Comparison of ENCODE assay signal across 12 mouse cellular contexts in genomic region chr1:135725936-135726335, GRCm38 (mm10). TPM values are rescaled to one million over a fixed set of nuclear protein-coding genes. Genes with fewer than 3 reads are reported as not detected.
DNase-seq lines count a peak whose midpoint lies in the region; ATAC-seq and TF ChIP-seq lines count a peak whose summit lies in the region.
"Had no signal": no experiment of that assay in that cellular context is flagged by ENCODE, and none has a peak within 500 bp of the region (broad histone marks: within the 10 kb centered on the region; RNA-seq: fewer than 3 reads in every experiment).

No protein-coding gene starts in this region.

- H3K4me3 ChIP-seq in thymus, adult 2 months (ENCODE audit: control insufficient read depth, insufficient read depth, low read length) = no peak overlapping the region
- no peak overlapping the region for H3K4me3 ChIP-seq in lung, embryonic 14.5 days (ENCODE audit: low read depth, low read length)
- H3K4me3 ChIP-seq in stomach, postnatal 0 days (ENCODE audit: low read depth, low read length) = no peak overlapping the region
- H3K4me3 ChIP-seq in forebrain, embryonic 12.5 days (replicated peaks) = no peak overlapping the region
- H3K4me3 ChIP-seq: megakaryocyte, embryonic 14.5 days had no signal

- no peaks in the 10 kb centered on the region for H3K9me3 ChIP-seq in lung, embryonic 14.5 days (ENCODE audit: low read depth, low read length)
- H3K9me3 ChIP-seq in stomach, postnatal 0 days (ENCODE audit: control insufficient read depth, low read length) = no peaks in the 10 kb centered on the region
- H3K9me3 ChIP-seq in forebrain, embryonic 12.5 days = no peaks in the 10 kb centered on the region
- H3K9me3 ChIP-seq: megakaryocyte, embryonic 14.5 days had no signal

- no peak for ATAC-seq in lung, embryonic 14.5 days (ENCODE audit: insufficient read depth)
- ATAC-seq in stomach, postnatal 0 days (ENCODE audit: low FRiP score, low TSS enrichment) = no peak
- ATAC-seq in forebrain, embryonic 12.5 days (ENCODE audit: low FRiP score) = no peak

- H3K27ac ChIP-seq in thymus, adult 2 months (ENCODE audit: control insufficient read depth, insufficient read depth, low read length) = peak overlapping the region; percentile 48
- 0 out of 2 replicates have a peak overlapping the region, but pooled peaks have one; percentile 36 for H3K27ac ChIP-seq in lung, embryonic 14.5 days (ENCODE audit: low read depth)
- peak overlapping the region; percentile 13 for H3K27ac ChIP-seq in stomach, postnatal 0 days (replicated peaks)
- H3K27ac ChIP-seq in forebrain, embryonic 12.5 days = no peak overlapping the region

- no peaks in the 10 kb centered on the region for H3K36me3 ChIP-seq in thymus, adult 2 months (ENCODE audit: control insufficient read depth, insufficient read depth, low read length)
- H3K36me3 ChIP-seq in lung, embryonic 14.5 days (ENCODE audit: insufficient read depth) = no peaks in the 10 kb centered on the region
- H3K36me3 ChIP-seq in stomach, postnatal 0 days (ENCODE audit: control insufficient read depth, insufficient read depth, low read length) = no peaks in the 10 kb centered on the region
- no peaks in the 10 kb centered on the region for H3K36me3 ChIP-seq in forebrain, embryonic 12.5 days (replicated peaks)

- no peaks in the 10 kb centered on the region for H3K27me3 ChIP-seq in thymus, adult 2 months (ENCODE audit: control insufficient read depth, insufficient read depth, low read length)
- H3K27me3 ChIP-seq in lung, embryonic 14.5 days (ENCODE audit: insufficient read depth, low read length) = no peaks in the 10 kb centered on the region
- no peaks in the 10 kb centered on the region for H3K27me3 ChIP-seq in stomach, postnatal 0 days (ENCODE audit: control insufficient read depth, insufficient read depth, low read length)
- H3K27me3 ChIP-seq in forebrain, embryonic 12.5 days = peaks cover 14% of the 10 kb centered on the region; the same call in 1 of the 2 replicates
- H3K27me3 ChIP-seq: megakaryocyte, embryonic 14.5 days had no signal

- no peak for TF ChIP-seq POLR2A in thymus, adult 2 months (IDR thresholded peaks at IDR 0.05; ENCODE audit: control insufficient read depth, extremely low read depth, insufficient read depth, low read length, poor library complexity)

- no peak for TF ChIP-seq EP300 in stomach, postnatal 0 days (optimal IDR thresholded peaks at IDR 0.05)

- TF ChIP-seq CTCF in thymus, adult 2 months (IDR thresholded peaks at IDR 0.05; ENCODE audit: borderline replicate concordance, control insufficient read depth, extremely low read depth, insufficient read depth, low read length, poor library complexity) = no peak
- no peak for TF ChIP-seq CTCF in lung, embryonic 14.5 days (IDR thresholded peaks at IDR 0.05; ENCODE audit: low read depth)
- TF ChIP-seq CTCF in stomach, postnatal 0 days (IDR thresholded peaks at IDR 0.05; ENCODE audit: low read depth) = no peak

- 6% methylated on average over 7 of the region's 7 CpGs for WGBS in thymus, adult 2 months
- 33% methylated on average over 7 of the region's 7 CpGs for WGBS in lung, embryonic 14.5 days
- WGBS in stomach, postnatal 0 days = 32% methylated on average over 7 of the region's 7 CpGs
- WGBS in forebrain, embryonic 12.5 days = 88% methylated on average over 7 of the region's 7 CpGs

- no peak overlapping the region for H3K9ac ChIP-seq in lung, embryonic 14.5 days
- H3K9ac ChIP-seq in stomach, postnatal 0 days (ENCODE audit: low read length) = no peak overlapping the region
- no peak overlapping the region for H3K9ac ChIP-seq in forebrain, embryonic 12.5 days

- peak; percentile 40 for DNase-seq in gastrocnemius, adult 18-20 months (ENCODE audit: low spot score)
- no peak for DNase-seq in gastrocnemius, postnatal 25 days
- no peak for DNase-seq in thymus, adult 2 months
- no peak for DNase-seq in thymus, postnatal 25 days
- DNase-seq in lung, embryonic 14.5 days = peak; percentile 91
- no peak for DNase-seq in stomach, postnatal 0 days (ENCODE audit: low spot score)
- no peak for DNase-seq in cerebellum, adult 18-20 months
- DNase-seq: adrenal gland, postnatal 25 days; layer of hippocampus, postnatal 36 days; retina, postnatal 1 day had no signal

- H3K4me1 ChIP-seq in thymus, adult 2 months (replicated peaks; ENCODE audit: control insufficient read depth, insufficient read depth, low read length) = peaks cover 55% of the 10 kb centered on the region
- H3K4me1 ChIP-seq in lung, embryonic 14.5 days (ENCODE audit: insufficient read depth) = peaks cover 16% of the 10 kb centered on the region
- H3K4me1 ChIP-seq in stomach, postnatal 0 days (replicated peaks; ENCODE audit: control insufficient read depth, insufficient read depth) = no peaks in the 10 kb centered on the region; the same call in 1 of the 2 replicates
- H3K4me1 ChIP-seq in forebrain, embryonic 12.5 days = peaks cover 27% of the 10 kb centered on the region

- H3K4me2 ChIP-seq in lung, embryonic 14.5 days = no peak overlapping the region
- no peak overlapping the region for H3K4me2 ChIP-seq in stomach, postnatal 0 days (replicated peaks; ENCODE audit: low read depth)
- no peak overlapping the region for H3K4me2 ChIP-seq in forebrain, embryonic 12.5 days

RNA-seq across cellular contexts. Expression of gene Csrp1, which starts 6.1 kb away (rescaled TPM):
- 10 to 100 TPM; 21.6 to 31.7 TPM for total RNA-seq in gastrocnemius, adult 18-20 months (2021)
- 10 to 100 TPM; 24.8 to 41.1 TPM for total RNA-seq in gastrocnemius, postnatal 25 days (2021)
- polyA plus RNA-seq in thymus, adult 2 months (2012; rRNA removed) = 333 and 390 TPM in 2 replicates
- 271 and 297 TPM in 2 replicates for polyA plus RNA-seq in lung, embryonic 14.5 days (2014; fragmentation: Nextera tagmentation; extraction: Ambion mirVana)
- 418 and 496 TPM in 2 replicates for polyA plus RNA-seq in stomach, postnatal 0 days (2015; fragmentation: Nextera tagmentation; extraction: Ambion mirVana)
- polyA plus RNA-seq in forebrain, embryonic 12.5 days (2016; fragmentation: Nextera tagmentation; extraction: Ambion mirVana) = 31.6 and 33.9 TPM in 2 replicates

RNA-seq across cellular contexts. Expression of gene Phlda3, which starts 40.0 kb away (rescaled TPM):
- total RNA-seq in gastrocnemius, adult 18-20 months (2021) = 100 to 1,000 TPM; 152 to 154 TPM
- total RNA-seq in gastrocnemius, postnatal 25 days (2021) = 100 to 1,000 TPM in 1 of 2 experiments, 10 to 100 TPM in 1; 56.9 to 161 TPM
- polyA plus RNA-seq in thymus, adult 2 months (2012; rRNA removed) = 62.1 and 67.6 TPM in 2 replicates
- 75.4 and 79.5 TPM in 2 replicates for polyA plus RNA-seq in lung, embryonic 14.5 days (2014; fragmentation: Nextera tagmentation; extraction: Ambion mirVana)
- 91.1 and 92.2 TPM in 2 replicates for polyA plus RNA-seq in stomach, postnatal 0 days (2015; fragmentation: Nextera tagmentation; extraction: Ambion mirVana)
- 14.8 and 16.9 TPM in 2 replicates for polyA plus RNA-seq in forebrain, embryonic 12.5 days (2016; fragmentation: Nextera tagmentation; extraction: Ambion mirVana)

RNA-seq across cellular contexts. Expression of gene Tnni1, which starts 53.3 kb away (rescaled TPM):
- 100 to 1,000 TPM; 310 to 354 TPM for total RNA-seq in gastrocnemius, adult 18-20 months (2021)
- 100 to 1,000 TPM in 1 of 2 experiments, 10 to 100 TPM in 1; 73.2 to 356 TPM for total RNA-seq in gastrocnemius, postnatal 25 days (2021)
- polyA plus RNA-seq in thymus, adult 2 months (2012; rRNA removed) = 2.1 and 2.2 TPM in 2 replicates
- polyA plus RNA-seq in lung, embryonic 14.5 days (2014; fragmentation: Nextera tagmentation; extraction: Ambion mirVana) = 11.4 and 63.9 TPM in 2 replicates
- 4.2 and 6.8 TPM in 2 replicates for polyA plus RNA-seq in stomach, postnatal 0 days (2015; fragmentation: Nextera tagmentation; extraction: Ambion mirVana)
- polyA plus RNA-seq in forebrain, embryonic 12.5 days (2016; fragmentation: Nextera tagmentation; extraction: Ambion mirVana) = 0.85 and 1.4 TPM in 2 replicates
- total RNA-seq: adrenal gland, postnatal 25 days had no signal

Comparison
In these comparisons a context has a peak if more than half of its experiments do, and no peak if none do; other contexts are left out.
1. DNase-seq: peak in gastrocnemius, adult 18-20 months (single experiment) and lung, embryonic 14.5 days (single experiment); none in gastrocnemius, postnatal 25 days (single experiment), thymus, adult 2 months (single experiment), thymus, postnatal 25 days (single experiment), stomach, postnatal 0 days (single experiment) and cerebellum, adult 18-20 months (0 of 2).